Mouse (Mus musculus) E14TG2a.4 (cell line): ENCODE measurements around the gene Nek10.

Source experiments
- H3K27me3 ChIP-seq: 2 replicates; pipeline ENCODE4 v1.6.1; 2014; ENCODE audit warnings: low read length, control low read depth; ENCODE audit not compliant: insufficient read depth
- H3K36me3 ChIP-seq: 2 replicates; pipeline ENCODE4 v1.6.1; 2014; ENCODE audit warnings: low read length, control low read depth; ENCODE audit not compliant: insufficient read depth
- H3K4me1 ChIP-seq: replicated peaks from 2 replicates; pipeline ENCODE4 v1.6.1; 2014; ENCODE audit warnings: low read depth, low read length, control low read depth
- H3K4me3 ChIP-seq: replicated peaks from 2 replicates; pipeline ENCODE4 v1.5.1; 2014; ENCODE audit warnings: mild to moderate bottlenecking, low read length
- H3K9me3 ChIP-seq: 2 replicates; pipeline ENCODE4 v1.6.1; 2014; ENCODE audit warnings: low read length, control low read depth
- CTCF ChIP-seq: conservative IDR thresholded peaks from 2 replicates; pipeline ENCODE4 v1.5.1; 2014; ENCODE audit warnings: low read length
- NANOG ChIP-seq: IDR thresholded peaks from 2 replicates; pipeline ENCODE4 v1.6.1; 2014; ENCODE audit warnings: borderline replicate concordance, low read length, mixed read lengths
- POU5F1 ChIP-seq: IDR thresholded peaks from 2 replicates; pipeline ENCODE4 v1.6.1; 2014; ENCODE audit warnings: low read length, borderline replicate concordance

Nek10 gene

GRCm38 (mm10) chr14:14860331-14860730 lies 57.1 kb downstream of the Nek10 start:
- no peaks in the 10 kb centered on the region for H3K4me1 ChIP-seq
- no peak overlapping the region for H3K4me3 ChIP-seq
- no peaks in the 10 kb centered on the region for H3K27me3 ChIP-seq
- no peaks in the 10 kb centered on the region for H3K36me3 ChIP-seq
- TF ChIP-seq CTCF (no peak), NANOG (no peak), POU5F1 (no peak)
- no peaks in the 10 kb centered on the region for H3K9me3 ChIP-seq

- Histone ChIP-seq H3K27me3 (no peaks in the 10 kb centered on the region), H3K36me3 (no peaks in the 10 kb centered on the region), H3K4me1 (no peaks in the 10 kb centered on the region), H3K4me3 (no peak overlapping the region), H3K9me3 (no peaks in the 10 kb centered on the region)
- TF ChIP-seq NANOG, result no peak
- TF ChIP-seq POU5F1, result no peak
- TF ChIP-seq CTCF, result peak; percentile 66
Observed at GRCm38 (mm10) chr14:14863690-14864356, 60.6 kb downstream of the Nek10 start.

- no peaks in the 10 kb centered on the region for H3K4me1 ChIP-seq
- no peak for TF ChIP-seq POU5F1
- H3K27me3 ChIP-seq, result no peaks in the 10 kb centered on the region
- H3K9me3 ChIP-seq, result no peaks in the 10 kb centered on the region
- H3K36me3 ChIP-seq, result no peaks in the 10 kb centered on the region
- no peak overlapping the region for H3K4me3 ChIP-seq
Observed at GRCm38 (mm10) chr14:14869239-14869638, 66.0 kb downstream of the Nek10 start.

GRCm38 (mm10) chr14:14870059-14870458 lies 66.8 kb downstream of the Nek10 start:
- no peaks in the 10 kb centered on the region for H3K4me1 ChIP-seq
- no peaks in the 10 kb centered on the region for H3K27me3 ChIP-seq
- TF ChIP-seq CTCF, result no peak
- no peak for TF ChIP-seq NANOG
- TF ChIP-seq POU5F1, result no peak
- H3K9me3 ChIP-seq, result no peaks in the 10 kb centered on the region
- no peak overlapping the region for H3K4me3 ChIP-seq
- H3K36me3 ChIP-seq, result no peaks in the 10 kb centered on the region

GRCm38 (mm10) chr14:14870463-14870862 lies 67.2 kb downstream of the Nek10 start:
- TF ChIP-seq NANOG (no peak), POU5F1 (no peak), CTCF (no peak)
- H3K9me3 ChIP-seq, result no peaks in the 10 kb centered on the region

GRCm38 (mm10) chr14:14871121-14871520 lies 67.9 kb downstream of the Nek10 start:
- no peak for TF ChIP-seq CTCF
- TF ChIP-seq POU5F1, result no peak
- no peak for TF ChIP-seq NANOG
- H3K4me1 ChIP-seq, result no peaks in the 10 kb centered on the region
- H3K36me3 ChIP-seq, result no peaks in the 10 kb centered on the region
- H3K27me3 ChIP-seq, result no peaks in the 10 kb centered on the region
- H3K9me3 ChIP-seq, result peaks cover 4% of the 10 kb centered on the region
- H3K4me3 ChIP-seq, result no peak overlapping the region

More at GRCm38 (mm10) chr14:14870463-14870862, 67.2 kb downstream of the Nek10 start:
- no peak overlapping the region for H3K4me3 ChIP-seq
- no peaks in the 10 kb centered on the region for H3K27me3 ChIP-seq
- no peaks in the 10 kb centered on the region for H3K36me3 ChIP-seq
- no peaks in the 10 kb centered on the region for H3K4me1 ChIP-seq

GRCm38 (mm10) chr14:14871700-14872099 lies 68.5 kb downstream of the Nek10 start:
- no peaks in the 10 kb centered on the region for H3K4me1 ChIP-seq
- peaks cover 10% of the 10 kb centered on the region for H3K9me3 ChIP-seq
- no peak overlapping the region for H3K4me3 ChIP-seq
- TF ChIP-seq POU5F1, result no peak
- TF ChIP-seq NANOG, result no peak
- TF ChIP-seq CTCF, result no peak
- H3K27me3 ChIP-seq, result no peaks in the 10 kb centered on the region
- no peaks in the 10 kb centered on the region for H3K36me3 ChIP-seq

GRCm38 (mm10) chr14:14893932-14894652 lies 90.9 kb downstream of the Nek10 start:
- no peak for TF ChIP-seq NANOG
- TF ChIP-seq CTCF, result no peak
- TF ChIP-seq POU5F1, result no peak
- Histone ChIP-seq H3K36me3 (no peaks in the 10 kb centered on the region), H3K4me3 (no peak overlapping the region), H3K9me3 (no peaks in the 10 kb centered on the region), H3K4me1 (peaks cover 10% of the 10 kb centered on the region; the same call in 1 of the 2 replicates), H3K27me3 (no peaks in the 10 kb centered on the region)

GRCm38 (mm10) chr14:14894776-14895175 lies 91.6 kb downstream of the Nek10 start:
- no peak for TF ChIP-seq POU5F1
- no peak for TF ChIP-seq CTCF
- TF ChIP-seq NANOG, result no peak
- no peak overlapping the region for H3K4me3 ChIP-seq

More at GRCm38 (mm10) chr14:14894776-14895175, 91.6 kb downstream of the Nek10 start:
- no peaks in the 10 kb centered on the region for H3K36me3 ChIP-seq
- H3K27me3 ChIP-seq, result no peaks in the 10 kb centered on the region
- H3K9me3 ChIP-seq, result no peaks in the 10 kb centered on the region
- peaks cover 10% of the 10 kb centered on the region; the same call in 1 of the 2 replicates for H3K4me1 ChIP-seq
